Mouse (Mus musculus) thymus, adult 2 months (tissue): ENCODE measurements around the gene Cd46.

Source experiments
- CTCF ChIP-seq: fragments of 200-500 bp; IDR thresholded peaks from 2 replicates; pipeline ENCODE4 v1.5.1; 2012; ENCODE audit warnings: mild to moderate bottlenecking, control low read depth, low read length, moderate library complexity, borderline replicate concordance; ENCODE audit not compliant: control insufficient read depth, poor library complexity, insufficient read depth; ENCODE audit errors: extremely low read depth
- POLR2A ChIP-seq: fragments of 200-500 bp; IDR thresholded peaks from 2 replicates; pipeline ENCODE4 v1.6.1; 2012; ENCODE audit warnings: mild to moderate bottlenecking, low read length, control low read depth, moderate library complexity; ENCODE audit not compliant: control insufficient read depth, poor library complexity, insufficient read depth; ENCODE audit errors: extremely low read depth

- TF ChIP-seq CTCF: no peak
- no peak for TF ChIP-seq POLR2A
These were observed 72.9 kb downstream of the Cd46 start for GRCm38 (mm10) chr1:195019062-195019600.
